9 mouse cellular contexts compared by ENCODE assay signal in genomic region chrX:71528646-71529045, GRCm38 (mm10). TPM values are rescaled to one million over a fixed set of nuclear protein-coding genes. Genes with fewer than 3 reads are reported as not detected.
A peak's percentile ranks its signal among the peaks of the same experiment; 100 is the strongest.
DNase-seq lines count a peak whose midpoint lies in the region; ATAC-seq and TF ChIP-seq lines count a peak whose summit lies in the region.
"Had no signal": no experiment of that assay in that cellular context is flagged by ENCODE, and none has a peak within 500 bp of the region (broad histone marks: within the 10 kb centered on the region; RNA-seq: fewer than 3 reads in every experiment).

No protein-coding gene starts in this region.

- H3K27me3 ChIP-seq in forebrain, embryonic 14.5 days (replicated peaks; ENCODE audit: control insufficient read depth, insufficient read depth, low read length) = no peaks in the 10 kb centered on the region

- no peaks in the 10 kb centered on the region for H3K9me3 ChIP-seq in forebrain, embryonic 14.5 days (replicated peaks; ENCODE audit: control insufficient read depth, low read length)

- H3K9ac ChIP-seq in forebrain, embryonic 14.5 days (ENCODE audit: low read length) = no peak overlapping the region
- H3K9ac ChIP-seq: liver, embryonic 14.5 days had no signal

- H3K27ac ChIP-seq in forebrain, embryonic 14.5 days (ENCODE audit: low read depth, low read length) = no peak overlapping the region
- H3K27ac ChIP-seq in gastrocnemius, adult 2 months = no peak overlapping the region
- H3K27ac ChIP-seq: liver, embryonic 14.5 days had no signal

- H3K4me2 ChIP-seq in forebrain, embryonic 14.5 days (ENCODE audit: low read length) = no peak overlapping the region

- no peak for TF ChIP-seq CTCF in gastrocnemius, adult 2 months (IDR thresholded peaks at IDR 0.05)

- intact Hi-C loops in gastrocnemius, adult 2 months (cut with DNase I) = no loop called here

- WGBS in forebrain, embryonic 14.5 days = 43% methylated on average over 6 of the region's 6 CpGs

- no peak overlapping the region for H3K4me3 ChIP-seq in forebrain, embryonic 14.5 days (ENCODE audit: low read depth, low read length)
- no peak overlapping the region for H3K4me3 ChIP-seq in gastrocnemius, adult 2 months

- DNase-seq in ovary, adult 18-20 months (ENCODE audit: low spot score) = peak; percentile 9
- no peak for DNase-seq in ovary, postnatal 10 days (ENCODE audit: low spot score)
- DNase-seq in forebrain, embryonic 14.5 days (ENCODE audit: low spot score) = peak; percentile 69
- DNase-seq in layer of hippocampus, adult 8-10 months (ENCODE audit: low spot score in 2 of 2) = peak; percentile 2 to 4
- peak; percentile 2 for DNase-seq in telencephalon, adult 2 months (ENCODE audit: low read depth, low spot score)
- no peak for DNase-seq in gastrocnemius, adult 2 months
- no peak for DNase-seq in frontal cortex, postnatal 36 days (ENCODE audit: low spot score in 2 of 2)
- DNase-seq: gastrocnemius, postnatal 14 days had no signal

- ATAC-seq in forebrain, embryonic 14.5 days = peak; percentile 96

- H3K4me1 ChIP-seq in forebrain, embryonic 14.5 days (ENCODE audit: control insufficient read depth, insufficient read depth, low read length) = no peaks in the 10 kb centered on the region

- H3K36me3 ChIP-seq in forebrain, embryonic 14.5 days (ENCODE audit: control insufficient read depth, insufficient read depth, low read length) = no peaks in the 10 kb centered on the region

RNA-seq across cellular contexts. Expression of gene Hmgb3, which starts 27.1 kb away (rescaled TPM):
- 341 and 358 TPM in 2 replicates for polyA plus RNA-seq in forebrain, embryonic 14.5 days (2014; fragmentation: Nextera tagmentation; extraction: Ambion mirVana)
- total RNA-seq in layer of hippocampus, adult 8-10 months (2022) = 10 to 100 TPM; 11.6 to 19.2 (median 13.2) TPM
- total RNA-seq in gastrocnemius, adult 2 months (2021) = 1 to 10 TPM; 7.8 to 9.9 TPM

RNA-seq across cellular contexts. Expression of gene Cd99l2, which starts 36.0 kb away (rescaled TPM):
- polyA plus RNA-seq in forebrain, embryonic 14.5 days (2014; fragmentation: Nextera tagmentation; extraction: Ambion mirVana) = 48.8 and 50.2 TPM in 2 replicates
- total RNA-seq in layer of hippocampus, adult 8-10 months (2022) = 10 to 100 TPM; 51.3 to 57.8 (median 56.4) TPM
- 10 to 100 TPM; 51.4 to 53.5 TPM for total RNA-seq in gastrocnemius, adult 2 months (2021)

Comparison
In these comparisons a context has a peak if more than half of its experiments do, and no peak if none do; other contexts are left out.
1. DNase-seq: peak in ovary, adult 18-20 months (single experiment), forebrain, embryonic 14.5 days (single experiment), layer of hippocampus, adult 8-10 months (2 of 2) and telencephalon, adult 2 months (single experiment); none in ovary, postnatal 10 days (single experiment), gastrocnemius, adult 2 months (single experiment) and frontal cortex, postnatal 36 days (0 of 2).